Mouse (Mus musculus) heart, postnatal 14 days (tissue): ENCODE results near the gene Hipk1. TPM values are rescaled to one million over a fixed set of nuclear protein-coding genes. Genes with fewer than 3 reads are reported as not detected.
A peak's percentile ranks its signal among the peaks of the same experiment; 100 is the strongest.

Experiments used
- DNase-seq, 2 experiments: peaks; one replicate each; pipeline ENCODE4 v3.0.0; 2021 to 2022
- intact Hi-C: fragments of 180-260 bp; cut with DNase I; formaldehyde crosslinking; loops from one replicate; pipeline ENCODE4 v1.15.1; 2025
- total RNA-seq, 2 experiments: library from RNA; stranded (reverse); gene quantifications; 2 replicates each; pipeline ENCODE4 v1.2.3; 2021

Hipk1 gene
- total RNA-seq, 2 experiments from 2014 or later, result 113 to 115 TPM

GRCm38 (mm10) chr3:103759261-103759970, 31.9 kb downstream of the Hipk1 start:
- intact Hi-C loops, result no loop called here
- no peak for DNase-seq

- intact Hi-C loops, result no loop called here
- DNase-seq, result no peak
Measured at GRCm38 (mm10) chr3:103758456-103758855, 32.9 kb downstream of the Hipk1 start.

- DNase-seq, result no peak
- intact Hi-C loops, result no loop called here
Measured at GRCm38 (mm10) chr3:103756920-103757319, 34.4 kb downstream of the Hipk1 start.

GRCm38 (mm10) chr3:103755351-103755750, 36.0 kb downstream of the Hipk1 start:
- intact Hi-C loops, result no loop called here
- no peak for DNase-seq

- intact Hi-C loops, result loop anchor here (5.0 kb wide), 1 partner anchor 36 kb away; no protein-coding TSS in a partner anchor
- DNase-seq, result no peak
Measured at GRCm38 (mm10) chr3:103751558-103751957, 39.8 kb downstream of the Hipk1 start.

- intact Hi-C loops, result no loop called here
- no peak for DNase-seq
Measured at GRCm38 (mm10) chr3:103746711-103747110, 44.7 kb downstream of the Hipk1 start.

- intact Hi-C loops, result no loop called here
- no peak for DNase-seq
Measured at GRCm38 (mm10) chr3:103745001-103745770, 46.2 kb downstream of the Hipk1 start.

- intact Hi-C loops, result no loop called here
- no peak for DNase-seq
Measured at GRCm38 (mm10) chr3:103743208-103743607, 48.2 kb downstream of the Hipk1 start.

- intact Hi-C loops, result no loop called here
- no peak for DNase-seq
Measured at GRCm38 (mm10) chr3:103740342-103740741, 51.0 kb downstream of the Hipk1 start.

GRCm38 (mm10) chr3:103739329-103739728, 52.0 kb downstream of the Hipk1 start, which contains the start of gene Gm10964:
Gm10964 (plus strand) TSS chr3:103739366.
- intact Hi-C loops, result loop anchor here (2.0 to 5.0 kb wide), 3 partner anchors 51 to 311 kb away; partner anchors contain the start of gene Hipk1
- DNase-seq, result no peak

- intact Hi-C loops, result loop anchor here (1.0 to 5.0 kb wide), 5 partner anchors 53 to 345 kb away; partner anchors contain the start of gene Hipk1
- DNase-seq, result peak; percentile 89 to 95
Measured at GRCm38 (mm10) chr3:103737778-103738571, 53.4 kb downstream of the Hipk1 start, which contains the start of gene Olfml3. Olfml3 (minus strand) TSS chr3:103738001.

- peak; percentile 58 to 67 for DNase-seq
- intact Hi-C loops, result loop anchor here (5.0 kb wide), 1 partner anchor 255 kb away; no protein-coding TSS in a partner anchor
Measured at GRCm38 (mm10) chr3:103737061-103737754, 54.2 kb downstream of the Hipk1 start.

- intact Hi-C loops, result loop anchor here (5.0 kb wide), 1 partner anchor 254 kb away; no protein-coding TSS in a partner anchor
- no peak for DNase-seq
Measured at GRCm38 (mm10) chr3:103735776-103736600, 55.4 kb downstream of the Hipk1 start.

GRCm38 (mm10) chr3:103734696-103735519, 56.5 kb downstream of the Hipk1 start:
- intact Hi-C loops, result loop anchor here (5.0 kb wide), 1 partner anchor 253 kb away; no protein-coding TSS in a partner anchor
- peak; percentile 43 to 46 for DNase-seq

GRCm38 (mm10) chr3:103733799-103734695, 57.3 kb downstream of the Hipk1 start:
- intact Hi-C loops, result no loop called here
- no peak for DNase-seq

- intact Hi-C loops, result no loop called here
Measured at GRCm38 (mm10) chr3:103733176-103733575, 58.2 kb downstream of the Hipk1 start.

GRCm38 (mm10) chr3:103732116-103732515, 59.2 kb downstream of the Hipk1 start:
- intact Hi-C loops, result no loop called here

More at GRCm38 (mm10) chr3:103733176-103733575, 58.2 kb downstream of the Hipk1 start:
- DNase-seq, result no peak

More at GRCm38 (mm10) chr3:103732116-103732515, 59.2 kb downstream of the Hipk1 start:
- DNase-seq, result no peak
